Mouse (Mus musculus): ENCODE measurements around the gene Alcam.

Gene Alcam

DNA sequence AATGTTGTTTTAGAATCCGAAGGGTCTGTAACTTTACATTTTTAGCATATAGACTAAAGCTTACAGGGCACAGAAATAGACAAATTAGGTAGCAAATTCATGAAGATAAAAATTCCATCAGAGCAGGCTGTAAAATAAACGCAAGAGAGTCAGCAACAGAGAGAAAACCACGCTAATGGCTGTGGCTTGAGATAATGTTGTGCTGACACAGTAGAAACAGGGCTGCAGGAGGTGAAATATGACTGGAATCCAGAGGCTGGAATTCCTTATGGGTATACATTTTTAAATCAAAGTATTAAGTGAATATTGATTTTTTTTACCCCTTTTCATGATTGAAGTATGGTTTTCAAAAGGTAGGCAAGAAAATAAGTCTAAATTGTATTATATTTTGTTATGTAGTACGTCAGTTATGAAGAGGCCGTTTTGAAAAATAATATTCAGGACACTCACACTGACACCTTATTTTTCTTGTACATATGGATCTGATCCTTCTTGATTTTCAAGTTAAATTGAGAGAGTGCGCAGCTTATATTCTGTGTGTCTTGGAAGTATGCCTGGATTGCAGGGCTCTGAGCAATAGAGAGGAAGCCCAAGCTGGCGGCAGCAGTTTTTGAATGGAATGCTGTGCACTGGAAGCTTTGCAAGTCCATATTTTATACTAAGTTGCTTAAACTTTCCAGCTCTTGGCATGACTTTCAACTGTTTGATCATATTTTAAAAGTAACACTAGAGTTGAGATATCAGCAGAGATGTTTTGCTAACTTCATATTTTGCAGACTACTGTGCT, 74.9 kb downstream of the Alcam start:
- in situ Hi-C loops (cut with MboI; ENCODE audit: low sequenced_read_pairs): no loop called here

DNA sequence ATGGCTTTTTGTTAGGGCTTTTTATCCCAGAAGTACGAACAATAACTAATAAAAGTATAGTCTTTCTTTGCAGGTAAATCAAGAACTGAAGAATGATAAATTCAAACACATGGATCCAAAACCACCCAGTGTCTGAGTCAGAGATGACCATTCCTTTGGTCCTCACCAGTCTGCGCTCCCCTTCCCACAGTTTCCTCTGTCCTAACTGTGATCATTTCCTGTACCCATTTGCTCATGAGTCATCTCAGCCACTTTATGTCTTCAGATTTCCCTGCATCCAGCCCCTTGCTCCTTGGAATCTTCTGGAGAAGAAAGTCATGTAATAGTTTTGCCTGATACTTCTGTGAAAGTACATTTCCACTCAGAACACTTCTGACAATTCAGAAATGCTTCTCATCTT, 77.0 kb downstream of the Alcam start:
- in situ Hi-C loops (cut with MboI; ENCODE audit: low sequenced_read_pairs): no loop called here

DNA sequence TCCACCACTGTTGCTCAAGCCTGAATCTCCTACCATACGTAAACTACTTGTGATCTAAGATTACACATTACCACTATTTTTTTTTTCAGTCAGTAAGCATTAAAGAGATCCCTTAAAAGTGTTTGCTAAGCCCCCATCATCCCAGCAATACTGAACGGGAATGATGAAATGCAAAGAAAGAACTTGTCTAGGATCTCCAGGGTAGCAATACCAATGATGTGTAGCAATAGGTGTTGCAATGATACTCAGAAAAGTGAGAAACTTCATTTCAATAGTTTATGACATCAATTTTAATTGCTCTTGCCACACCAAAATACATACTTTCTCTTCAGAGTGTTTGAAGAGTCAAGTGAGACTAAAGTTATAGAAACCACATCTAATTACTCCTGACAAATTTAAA, 81.9 kb downstream of the Alcam start:
- in situ Hi-C loops (cut with MboI; ENCODE audit: low sequenced_read_pairs): no loop called here

DNA sequence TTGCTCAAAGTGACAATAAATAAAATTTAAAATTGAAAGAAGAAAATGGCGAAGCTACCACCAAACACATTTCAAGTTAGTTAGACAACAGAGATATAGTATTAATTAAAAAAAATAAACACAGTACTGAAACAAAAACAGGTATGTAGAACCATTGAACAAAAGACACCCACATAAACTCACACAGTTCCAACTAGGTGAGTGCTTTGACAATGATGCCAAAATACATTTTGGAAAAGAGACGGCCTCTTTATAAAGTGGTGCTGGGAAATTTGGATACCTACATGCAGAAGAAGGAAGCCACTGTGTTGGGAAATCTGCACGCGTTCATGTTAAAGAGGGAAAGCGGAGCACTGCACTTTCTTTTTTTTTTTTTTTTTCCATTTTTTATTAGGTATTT, 85.4 kb downstream of the Alcam start:
- in situ Hi-C loops (cut with MboI; ENCODE audit: low sequenced_read_pairs): no loop called here

GRCm38 (mm10) chr16:52366915-52367314, 87.0 kb downstream of the Alcam start:
- in situ Hi-C loops (cut with MboI; ENCODE audit: low sequenced_read_pairs): no loop called here

- in situ Hi-C loops (cut with MboI; ENCODE audit: low sequenced_read_pairs): no loop called here
These were observed 89.8 kb downstream of the Alcam start for GRCm38 (mm10) chr16:52363944-52364511.

DNA sequence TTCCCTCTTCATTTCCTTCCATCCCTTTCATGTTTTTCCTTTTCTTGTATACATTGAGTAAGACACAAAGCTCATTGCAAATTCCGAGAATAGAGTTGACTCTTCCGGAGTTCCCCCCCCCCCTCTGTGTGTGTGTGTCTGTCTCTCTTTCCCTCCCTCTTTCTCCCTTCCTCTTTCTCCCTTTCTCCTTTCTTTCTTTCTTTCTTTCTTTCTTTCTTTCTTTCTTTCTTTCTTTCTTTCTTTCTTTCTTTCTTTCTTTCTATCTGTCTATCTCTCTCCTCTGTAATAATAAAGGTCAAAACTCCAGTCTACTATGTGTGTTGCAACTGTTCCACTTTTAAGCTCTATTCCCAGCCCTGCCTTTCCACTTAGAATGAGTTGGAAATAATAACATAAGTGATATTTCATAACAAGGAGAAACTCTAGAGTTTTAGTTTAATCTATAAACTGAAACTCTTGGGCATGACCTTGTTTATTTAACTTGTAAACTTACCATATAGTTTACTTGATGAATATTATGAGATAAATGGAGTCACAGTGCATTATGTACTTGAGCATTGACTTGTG, 110.3 kb downstream of the Alcam start:
- in situ Hi-C loops (cut with MboI; ENCODE audit: low sequenced_read_pairs): no loop called here

GRCm38 (mm10) chr16:52342694-52343466, 111.0 kb downstream of the Alcam start:
- in situ Hi-C loops (cut with MboI; ENCODE audit: low sequenced_read_pairs): no loop called here

- in situ Hi-C loops (cut with MboI; ENCODE audit: low sequenced_read_pairs): no loop called here
These were observed 119.8 kb downstream of the Alcam start for GRCm38 (mm10) chr16:52334084-52334483.

DNA sequence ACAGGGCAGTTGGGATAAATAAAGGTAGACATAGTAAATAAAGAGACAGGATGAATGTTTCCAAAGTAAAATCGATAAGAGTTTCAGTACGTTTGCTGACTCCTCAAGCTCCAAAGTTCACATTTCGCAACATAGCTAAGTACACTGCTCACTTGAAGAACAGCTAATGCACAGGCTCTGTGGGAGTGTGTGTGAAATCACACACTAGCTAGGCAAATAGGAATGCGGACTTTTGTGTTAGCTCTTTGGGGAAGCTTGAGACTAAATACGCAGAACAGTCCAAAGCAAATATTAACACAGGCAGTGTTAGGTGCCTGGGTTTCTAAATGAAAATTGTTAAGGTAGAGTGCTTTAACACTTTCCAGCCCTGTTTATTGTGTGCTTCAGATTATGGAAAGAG, 120.2 kb downstream of the Alcam start:
- in situ Hi-C loops (cut with MboI; ENCODE audit: low sequenced_read_pairs): no loop called here

GRCm38 (mm10) chr16:52331341-52331830, 122.5 kb downstream of the Alcam start:
- in situ Hi-C loops (cut with MboI; ENCODE audit: low sequenced_read_pairs): no loop called here

DNA sequence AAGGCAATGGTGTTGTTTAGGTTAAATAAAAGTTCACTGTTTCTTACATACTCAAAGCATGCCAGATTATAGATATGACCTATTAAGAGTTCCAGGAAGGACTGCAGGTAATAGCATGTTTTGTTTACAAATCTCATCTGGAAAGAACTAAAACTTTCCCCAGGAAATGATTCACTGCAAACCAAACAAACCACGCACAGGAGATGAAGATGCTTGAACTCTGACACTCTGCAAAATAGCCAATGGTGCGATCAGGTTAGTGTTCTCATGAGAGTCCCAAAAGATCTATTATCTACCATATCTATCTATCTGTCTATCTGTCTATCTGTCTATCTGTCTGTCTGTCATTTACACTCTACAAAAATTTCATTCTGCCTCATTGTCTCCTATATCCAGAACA, 124.5 kb downstream of the Alcam start:
- in situ Hi-C loops (cut with MboI; ENCODE audit: low sequenced_read_pairs): no loop called here

GRCm38 (mm10) chr16:52319229-52319628, 134.6 kb downstream of the Alcam start:
- in situ Hi-C loops (cut with MboI; ENCODE audit: low sequenced_read_pairs): loop anchor here (25.0 kb wide), 1 partner anchor 943 kb away; no protein-coding TSS in a partner anchor

DNA sequence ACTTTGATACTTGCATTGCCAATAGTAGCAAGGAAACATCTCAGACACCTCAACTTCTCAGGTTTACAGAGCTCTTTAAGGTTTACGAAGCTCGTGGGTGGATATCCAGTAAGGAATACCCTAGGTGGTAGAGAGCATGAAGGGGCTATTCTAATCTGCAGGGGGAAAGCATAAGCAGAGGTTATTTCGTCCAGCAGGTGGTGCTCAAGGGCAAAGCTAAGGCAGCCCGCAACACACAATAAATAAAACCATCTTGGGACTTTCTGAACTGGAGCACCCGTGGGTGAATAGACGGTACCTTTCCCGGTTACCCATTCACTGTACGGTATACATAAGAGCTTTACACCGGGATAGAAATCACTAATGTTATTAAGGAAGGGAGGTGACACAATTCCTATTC, 142.8 kb downstream of the Alcam start:
- in situ Hi-C loops (cut with MboI; ENCODE audit: low sequenced_read_pairs): loop anchor here (5.0 to 25.0 kb wide), 2 partner anchors 136 to 951 kb away; no protein-coding TSS in a partner anchor

GRCm38 (mm10) chr16:52307016-52307415, 146.9 kb downstream of the Alcam start:
- in situ Hi-C loops (cut with MboI; ENCODE audit: low sequenced_read_pairs): loop anchor here (25.0 kb wide), 1 partner anchor 955 kb away; no protein-coding TSS in a partner anchor

- in situ Hi-C loops (cut with MboI; ENCODE audit: low sequenced_read_pairs): loop anchor here (25.0 kb wide), 1 partner anchor 959 kb away; no protein-coding TSS in a partner anchor
These were observed 150.4 kb downstream of the Alcam start for GRCm38 (mm10) chr16:52303532-52303902.

GRCm38 (mm10) chr16:52302790-52303531, 150.9 kb downstream of the Alcam start:
- in situ Hi-C loops (cut with MboI; ENCODE audit: low sequenced_read_pairs): loop anchor here (25.0 kb wide), 1 partner anchor 959 kb away; no protein-coding TSS in a partner anchor

- in situ Hi-C loops (cut with MboI; ENCODE audit: low sequenced_read_pairs): loop anchor here (25.0 kb wide), 1 partner anchor 961 kb away; no protein-coding TSS in a partner anchor
These were observed 152.1 kb downstream of the Alcam start for GRCm38 (mm10) chr16:52301730-52302129.

DNA sequence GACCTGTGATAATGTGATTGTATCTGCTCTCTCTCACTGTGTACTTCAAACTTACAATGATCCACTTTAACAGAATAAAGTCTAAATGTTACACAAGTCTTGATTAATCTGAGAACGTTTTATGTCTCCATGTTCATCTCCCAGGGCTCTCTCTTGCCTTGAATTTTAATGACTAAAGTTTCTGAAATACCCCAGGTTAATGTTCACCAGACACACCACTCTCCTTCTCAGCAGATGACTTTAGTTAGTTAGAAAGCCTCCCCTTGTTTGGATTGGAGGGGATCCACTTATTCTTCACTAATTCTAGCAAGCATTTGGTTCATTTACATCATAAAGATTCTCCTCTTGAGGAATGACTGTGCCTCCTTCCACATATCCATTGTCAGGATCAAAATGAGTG, 157.5 kb downstream of the Alcam start:
- in situ Hi-C loops (cut with MboI; ENCODE audit: low sequenced_read_pairs): no loop called here

DNA sequence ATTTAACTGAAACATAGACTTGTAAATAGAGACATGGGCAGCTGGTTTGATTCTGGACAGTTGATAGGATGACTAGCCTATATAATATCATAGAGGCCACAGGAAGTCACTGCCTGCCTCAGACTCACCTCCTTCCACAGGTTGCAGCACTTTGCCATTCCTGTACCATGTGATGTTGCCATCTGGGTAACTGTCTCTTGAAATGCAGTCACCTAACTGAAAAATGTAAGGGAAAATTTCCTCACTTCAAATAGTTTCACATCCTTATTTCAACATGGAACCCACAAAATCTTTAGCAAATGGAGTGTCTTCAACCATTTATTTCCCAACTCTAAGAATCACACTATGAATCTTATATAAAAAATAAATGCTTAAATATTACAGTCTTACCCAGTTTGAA, 158.3 kb downstream of the Alcam start:
- in situ Hi-C loops (cut with MboI; ENCODE audit: low sequenced_read_pairs): no loop called here
